Mouse (Mus musculus): Measurements from ENCODE around the gene Plekhf1.

Plekhf1 gene

GRCm38 (mm10) chr7:38205801-38206200, 22.0 kb downstream of the Plekhf1 start:
- POLR2A ChIA-PET: no interaction called here
- CTCF ChIA-PET: interaction anchor here in 2 of 4 experiments (0.9 to 1.0 kb wide), 3 partner anchors 24 to 59 kb away, joined by 3 read pairs; no protein-coding TSS in a partner anchor

- POLR2A ChIA-PET: interaction anchor here in 3 of 4 experiments (1.0 to 2.1 kb wide), 4 partner anchors 8 to 20 kb away, joined by 3 to 9 read pairs (median 6); no protein-coding TSS in a partner anchor
Observed at GRCm38 (mm10) chr7:38204314-38204713, 23.5 kb downstream of the Plekhf1 start.

GRCm38 (mm10) chr7:38201290-38201658, 26.5 kb downstream of the Plekhf1 start:
- CTCF ChIA-PET: interaction anchor here (0.5 to 5.7 kb wide), 121 partner anchors 8 to 1677 kb away, joined by 3 to 111 read pairs (median 4); partner anchors contain the start of genes 1600014C10Rik (in 4 of the 4), Plekhf1 (in 2 of the 4), Pop4 (in 2 of the 4) and Ccne1 (in 1 of the 4)
- POLR2A ChIA-PET: interaction anchor here (0.6 to 1.8 kb wide), 26 partner anchors 9 to 94 kb away, joined by 3 to 20 read pairs (median 4); partner anchors contain the start of genes 1600014C10Rik (in 2 of the 4), Ccne1 (in 1 of the 4), Plekhf1 (in 1 of the 4) and Pop4 (in 1 of the 4)

More at GRCm38 (mm10) chr7:38204314-38204713, 23.5 kb downstream of the Plekhf1 start:
- CTCF ChIA-PET: interaction anchor here in 3 of 4 experiments (0.6 to 5.7 kb wide), 12 partner anchors 7 to 66 kb away, joined by 3 to 77 read pairs (median 4); partner anchors contain the start of genes 1600014C10Rik (in 3 of the 3), Plekhf1 (in 1 of the 3) and Pop4 (in 1 of the 3)

GRCm38 (mm10) chr7:38200606-38201289, 27.1 kb downstream of the Plekhf1 start:
- CTCF ChIA-PET: interaction anchor here (0.5 to 5.7 kb wide), 123 partner anchors 8 to 1676 kb away, joined by 3 to 111 read pairs (median 4); partner anchors contain the start of genes 1600014C10Rik (in 4 of the 4), Plekhf1 (in 2 of the 4), Pop4 (in 2 of the 4) and Ccne1 (in 1 of the 4)
- POLR2A ChIA-PET: interaction anchor here (0.6 to 1.8 kb wide), 28 partner anchors 9 to 116 kb away, joined by 3 to 20 read pairs (median 4); partner anchors contain the start of genes 1600014C10Rik (in 2 of the 4), Ccne1 (in 1 of the 4), Plekhf1 (in 1 of the 4) and Pop4 (in 1 of the 4)

GRCm38 (mm10) chr7:38199907-38200605, 27.8 kb downstream of the Plekhf1 start:
- CTCF ChIA-PET: interaction anchor here (0.8 to 5.7 kb wide), 40 partner anchors 9 to 218 kb away, joined by 3 to 111 read pairs (median 8); partner anchors contain the start of genes 1600014C10Rik (in 4 of the 4), Pop4 (in 2 of the 4) and Plekhf1 (in 1 of the 4)
- POLR2A ChIA-PET: interaction anchor here in 3 of 4 experiments (0.7 to 1.8 kb wide), 11 partner anchors 8 to 115 kb away, joined by 3 to 20 read pairs (median 7); partner anchors contain the start of gene 1600014C10Rik (in 2 of the 3)

- ChIA-PET CTCF (interaction anchor here in 3 of 4 experiments (0.5 to 6.0 kb wide), 30 partner anchors 9 to 487 kb away, joined by 3 to 61 read pairs (median 4); partner anchors contain the start of genes 1600014C10Rik (in 3 of the 3) and Pop4 (in 3 of the 3)), POLR2A (interaction anchor here in 2 of 4 experiments (1.0 to 2.4 kb wide), 2 partner anchors 9 kb away, joined by 6 to 8 read pairs; partner anchors contain the start of gene 1600014C10Rik (in 1 of the 2))
Observed at GRCm38 (mm10) chr7:38191571-38191970, 36.2 kb downstream of the Plekhf1 start.

GRCm38 (mm10) chr7:38191146-38191545, 36.7 kb downstream of the Plekhf1 start:
- CTCF ChIA-PET: interaction anchor here in 3 of 4 experiments (0.6 to 6.0 kb wide), 21 partner anchors 8 to 487 kb away, joined by 3 to 61 read pairs (median 6); partner anchors contain the start of genes 1600014C10Rik (in 3 of the 3) and Pop4 (in 2 of the 3)
- POLR2A ChIA-PET: interaction anchor here in 2 of 4 experiments (1.0 to 2.4 kb wide), 3 partner anchors 8 to 80 kb away, joined by 4 to 8 read pairs (median 6); partner anchors contain the start of genes 1600014C10Rik (in 1 of the 2) and Pop4 (in 1 of the 2)

- POLR2A ChIA-PET: interaction anchor here in 1 of 4 experiments (1.0 to 1.4 kb wide), 2 partner anchors 75 to 81 kb away, joined by 3 to 4 read pairs; partner anchors contain the start of gene Pop4
- CTCF ChIA-PET: interaction anchor here (1.1 to 5.3 kb wide), 10 partner anchors 7 to 81 kb away, joined by 3 to 61 read pairs (median 12); partner anchors contain the start of genes 1600014C10Rik (in 1 of the 4) and Pop4 (in 1 of the 4)
Observed at GRCm38 (mm10) chr7:38190056-38190835, 37.6 kb downstream of the Plekhf1 start.

- CTCF ChIA-PET: interaction anchor here (1.1 to 5.3 kb wide), 6 partner anchors 8 to 78 kb away, joined by 3 to 61 read pairs (median 6); no protein-coding TSS in a partner anchor
- POLR2A ChIA-PET: interaction anchor here in 1 of 4 experiments (1.0 to 1.4 kb wide), 2 partner anchors 76 to 82 kb away, joined by 3 to 4 read pairs; partner anchors contain the start of gene Pop4
Observed at GRCm38 (mm10) chr7:38189136-38189982, 38.5 kb downstream of the Plekhf1 start.

GRCm38 (mm10) chr7:38188281-38189075, 39.3 kb downstream of the Plekhf1 start:
- ChIA-PET CTCF (interaction anchor here (1.1 to 5.3 kb wide), 6 partner anchors 9 to 13 kb away, joined by 3 to 61 read pairs (median 6); no protein-coding TSS in a partner anchor), POLR2A (no interaction called here)

- ChIA-PET POLR2A (no interaction called here), CTCF (interaction anchor here (0.7 to 5.3 kb wide), 5 partner anchors 12 to 202 kb away, joined by 3 to 61 read pairs (median 3); no protein-coding TSS in a partner anchor)
Observed at GRCm38 (mm10) chr7:38187796-38188195, 40.0 kb downstream of the Plekhf1 start.

GRCm38 (mm10) chr7:38186861-38187260, 41.0 kb downstream of the Plekhf1 start:
- ChIA-PET POLR2A (no interaction called here), CTCF (interaction anchor here in 3 of 4 experiments (0.6 to 5.3 kb wide), 4 partner anchors 14 to 1530 kb away, joined by 3 to 61 read pairs (median 4); no protein-coding TSS in a partner anchor)

GRCm38 (mm10) chr7:38184786-38185185, 43.0 kb downstream of the Plekhf1 start:
- POLR2A ChIA-PET: interaction anchor here in 3 of 4 experiments (1.0 to 3.3 kb wide), 8 partner anchors 9 to 82 kb away, joined by 4 to 19 read pairs (median 7); partner anchors contain the start of gene Plekhf1 (in 1 of the 3)
- CTCF ChIA-PET: interaction anchor here in 3 of 4 experiments (0.5 to 4.2 kb wide), 8 partner anchors 11 to 81 kb away, joined by 3 to 111 read pairs (median 20); no protein-coding TSS in a partner anchor

- POLR2A ChIA-PET: interaction anchor here in 3 of 4 experiments (0.5 to 3.5 kb wide), 23 partner anchors 9 to 1335 kb away, joined by 3 to 37 read pairs (median 5); partner anchors contain the start of genes Pop4 (in 2 of the 3) and Plekhf1 (in 1 of the 3)
- CTCF ChIA-PET: interaction anchor here in 3 of 4 experiments (0.5 to 4.4 kb wide), 21 partner anchors 9 to 123 kb away, joined by 3 to 111 read pairs (median 10); no protein-coding TSS in a partner anchor
Observed at GRCm38 (mm10) chr7:38184418-38184745, 43.4 kb downstream of the Plekhf1 start.

Measured in embryonic stem cell, embryonic (primary cell).